Mouse (Mus musculus) NIH3T3 (cell line): ENCODE results near the gene Fam133b.
A peak's percentile ranks its signal among the peaks of the same experiment; 100 is the strongest.
"Not testable (repeated sequence)": the region's sequence is repeated elsewhere in the genome, so short reads cannot be mapped to it uniquely, and the experiment has no call there.

ENCODE experiments used
- DNase-seq: peaks from one replicate; pipeline ENCODE4 v3.0.0-alpha.2; 2012; ENCODE audit warnings: low read depth

The Fam133b gene

DNA sequence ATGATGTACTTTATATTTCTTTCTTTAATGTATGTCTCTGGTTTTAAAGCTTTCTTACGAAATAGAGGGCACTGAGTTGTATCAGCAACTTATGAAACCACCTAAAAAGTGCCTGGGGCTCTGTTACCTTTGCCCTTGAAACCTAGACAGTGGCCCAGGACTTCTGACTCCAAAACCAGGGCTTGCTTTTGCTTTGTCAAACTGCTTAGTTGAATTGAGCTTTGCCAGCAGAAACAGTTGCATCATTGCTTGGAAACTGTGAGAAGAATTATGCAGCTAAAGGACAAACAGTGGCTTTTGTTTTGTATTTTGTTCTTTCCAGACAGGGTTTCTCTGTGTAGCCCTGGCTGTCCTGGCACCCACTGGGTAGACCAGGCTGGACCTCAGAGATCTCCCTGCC, 56.7 kb downstream of the Fam133b start:
- DNase-seq, result no peak

DNA sequence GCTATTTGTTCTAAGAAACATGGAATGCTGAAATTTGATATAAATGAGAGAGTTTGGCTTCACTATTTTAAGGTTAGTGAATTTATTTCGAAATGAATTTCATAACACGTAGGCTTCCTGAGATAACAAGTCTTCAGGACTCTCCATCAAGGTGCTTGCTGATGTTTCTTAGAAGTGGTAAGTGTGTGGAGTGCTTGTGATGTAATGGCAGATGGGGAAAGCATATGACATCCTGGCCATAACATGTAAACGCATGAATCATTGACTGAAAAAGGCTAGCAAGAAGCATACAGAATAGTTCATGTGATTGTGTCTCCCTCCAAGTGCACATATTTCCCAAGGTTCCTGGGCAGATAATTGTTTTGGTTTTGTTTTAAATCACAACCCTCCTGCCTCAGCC, 57.2 kb downstream of the Fam133b start:
- DNase-seq, result peak; percentile 5

DNA sequence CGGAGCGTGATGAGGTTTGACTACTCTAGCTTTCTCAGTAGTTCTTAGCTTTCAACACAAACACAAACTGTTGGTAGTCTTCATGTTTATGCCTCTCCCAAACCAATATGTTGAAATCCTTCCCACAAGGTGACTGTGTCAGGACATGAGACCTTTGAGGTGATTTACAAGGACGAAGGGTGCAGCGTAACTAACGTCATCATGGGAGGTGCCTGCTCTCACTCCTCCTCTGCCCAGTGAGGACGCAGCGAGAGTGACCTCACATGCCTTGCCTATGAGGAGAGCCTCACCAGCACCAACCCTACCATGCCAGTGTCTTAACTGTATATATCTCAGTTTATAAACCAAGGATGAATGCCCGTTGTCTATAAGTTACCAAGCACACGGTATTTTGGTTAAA, 63.5 kb downstream of the Fam133b start:
- no peak for DNase-seq

DNA sequence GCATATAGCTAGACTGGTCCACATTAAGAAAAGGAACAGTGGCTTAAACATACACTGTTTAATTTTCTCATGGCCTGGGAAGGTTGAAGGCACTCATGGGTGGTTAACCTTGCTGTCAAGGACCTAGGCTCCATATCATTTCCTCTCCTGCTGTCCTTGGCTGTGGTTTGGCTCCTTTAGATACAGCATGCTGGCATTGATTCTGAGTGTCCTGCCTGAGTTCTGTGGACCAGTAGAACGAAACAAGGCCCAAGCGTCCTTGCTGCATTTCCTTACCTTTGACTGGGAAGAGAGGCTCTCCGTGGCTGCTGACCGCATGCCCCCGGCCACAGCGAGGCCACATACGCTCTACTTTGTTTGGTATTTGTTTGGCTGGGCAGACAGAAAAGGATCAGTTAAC, 65.6 kb downstream of the Fam133b start:
- no peak for DNase-seq

DNA sequence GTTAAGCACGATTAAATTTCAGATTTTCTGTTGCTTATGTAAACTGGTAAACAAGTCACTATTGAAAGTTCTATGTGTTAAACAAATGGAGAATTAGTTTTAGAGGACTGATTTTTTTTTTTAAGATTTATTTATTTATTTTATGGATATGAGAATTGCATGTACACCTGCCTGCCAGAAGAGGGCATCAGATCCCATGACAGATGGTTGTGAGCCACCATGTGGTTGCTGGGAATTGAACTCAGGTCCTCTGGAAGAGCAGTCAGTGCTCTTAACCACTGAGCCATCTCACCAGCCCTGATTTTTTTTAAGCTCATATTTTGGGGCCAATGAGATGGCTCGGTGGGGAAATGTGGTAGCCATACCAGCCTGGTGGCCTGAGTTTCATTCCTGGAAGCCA, 68.2 kb downstream of the Fam133b start:
- not testable (repeated sequence) for DNase-seq
